Mouse (Mus musculus) embryo, embryonic 11.5 days (tissue): ENCODE measurements around the gene C3.

Source experiments
- DNase-seq: peaks from one replicate; pipeline ENCODE4 v3.0.0-alpha.2; 2012; ENCODE audit warnings: low read depth, low spot score

The C3 gene

GRCm38 (mm10) chr17:57219884-57220207, 8.1 kb downstream of the C3 start:
- peak; percentile 11 for DNase-seq

- DNase-seq, result peak; percentile 32
Measured at GRCm38 (mm10) chr17:57219167-57219883, 8.6 kb downstream of the C3 start.

- no peak for DNase-seq
Measured at GRCm38 (mm10) chr17:57218335-57218900, 9.5 kb downstream of the C3 start.

- no peak for DNase-seq
Measured at GRCm38 (mm10) chr17:57214676-57215387, 13.1 kb downstream of the C3 start.

GRCm38 (mm10) chr17:57211501-57211900, 16.4 kb downstream of the C3 start:
- no peak for DNase-seq

GRCm38 (mm10) chr17:57209330-57209729, 18.6 kb downstream of the C3 start:
- no peak for DNase-seq

GRCm38 (mm10) chr17:57207938-57208337, 20.0 kb downstream of the C3 start:
- no peak for DNase-seq

GRCm38 (mm10) chr17:57201841-57202724, 25.9 kb downstream of the C3 start:
- no peak for DNase-seq

- DNase-seq, result no peak
Measured at GRCm38 (mm10) chr17:57198252-57198651, 29.7 kb downstream of the C3 start.

GRCm38 (mm10) chr17:57195326-57196010, 32.5 kb downstream of the C3 start:
- no peak for DNase-seq

GRCm38 (mm10) chr17:57194771-57195170, 33.2 kb downstream of the C3 start:
- DNase-seq, result no peak

- DNase-seq, result no peak
Measured at GRCm38 (mm10) chr17:57194041-57194507, 33.9 kb downstream of the C3 start, which contains the start of gene Tnfsf14. Gene Tnfsf14 (minus strand): TSS chr17:57194177.

- DNase-seq, result no peak
Measured at GRCm38 (mm10) chr17:57188510-57189192, 39.3 kb downstream of the C3 start.

GRCm38 (mm10) chr17:57185641-57186040, 42.3 kb downstream of the C3 start:
- DNase-seq, result no peak

- DNase-seq, result no peak
Measured at GRCm38 (mm10) chr17:57182871-57183270, 45.1 kb downstream of the C3 start.

- DNase-seq, result no peak
Measured at GRCm38 (mm10) chr17:57180363-57180762, 47.6 kb downstream of the C3 start.

GRCm38 (mm10) chr17:57173351-57173750, 54.6 kb downstream of the C3 start:
- no peak for DNase-seq

- no peak for DNase-seq
Measured at GRCm38 (mm10) chr17:57172378-57172777, 55.6 kb downstream of the C3 start.

- no peak for DNase-seq
Measured at GRCm38 (mm10) chr17:57170616-57171260, 57.2 kb downstream of the C3 start.
